Mouse (Mus musculus) olfactory bulb, adult 2 months (tissue): ENCODE measurements around the gene Cd3eap.

Source experiments
- CTCF ChIP-seq: fragments of 200-500 bp; IDR thresholded peaks from 2 replicates; pipeline ENCODE4 v1.5.1; 2012; ENCODE audit warnings: low read depth, mild to moderate bottlenecking, low read length, moderate library complexity; ENCODE audit not compliant: insufficient read depth
- POLR2A ChIP-seq: fragments of 200-500 bp; IDR thresholded peaks from 2 replicates; pipeline ENCODE4 v1.6.1; 2012; ENCODE audit warnings: mild to moderate bottlenecking, low read depth, low read length, moderate library complexity; ENCODE audit not compliant: insufficient read depth

DNA sequence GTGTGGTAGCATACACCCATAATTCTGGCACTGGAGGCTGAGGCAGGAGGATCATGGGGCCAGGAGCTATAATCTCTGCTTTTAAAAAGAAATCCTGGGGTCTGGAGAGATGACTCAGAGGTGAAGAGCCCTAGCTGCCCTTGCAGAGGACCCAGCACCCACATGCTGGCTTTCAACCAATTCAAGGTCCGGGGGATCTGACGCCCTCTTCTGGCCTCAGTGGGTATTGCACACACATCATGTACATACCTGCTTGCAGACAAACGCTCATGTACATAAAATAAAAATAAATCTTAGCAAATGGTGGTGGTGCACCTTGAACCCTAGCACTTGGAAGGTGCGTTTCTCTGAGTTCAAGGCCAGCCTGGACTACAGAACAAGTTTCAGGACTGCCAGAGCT, 41.7 kb upstream of the Cd3eap start:
- TF ChIP-seq CTCF: no peak
- TF ChIP-seq POLR2A: no peak
